Mouse (Mus musculus) kidney, adult 11 months (tissue): ENCODE data around the gene Sdc3.

Source experiments
- DNase-seq: peaks from one replicate; pipeline ENCODE4 v3.0.0; 2022

Sdc3 gene

DNA sequence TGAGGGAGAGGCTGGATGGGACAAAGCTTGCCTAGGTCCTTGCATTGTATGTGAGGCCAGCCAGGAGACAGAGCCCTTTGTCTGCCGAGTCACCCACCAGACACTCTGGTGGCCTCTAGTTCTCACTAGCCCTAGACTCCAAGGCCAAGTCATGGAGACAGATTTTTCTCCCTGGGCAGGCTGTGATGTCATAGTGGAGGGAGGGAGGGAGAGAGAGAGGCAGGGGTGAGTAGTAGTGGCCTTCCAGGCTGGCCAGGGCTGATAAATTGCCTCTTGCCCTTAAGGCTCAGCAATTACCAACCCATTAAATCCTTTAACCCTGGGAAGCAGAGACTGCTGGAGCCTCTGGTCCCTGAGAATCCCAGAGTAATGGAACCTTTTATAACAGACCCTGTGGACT, 41.8 kb downstream of the Sdc3 start:
- no peak for DNase-seq

- DNase-seq: peak; percentile 37
Observed at GRCm38 (mm10) chr4:130835550-130835949, 43.2 kb downstream of the Sdc3 start.

DNA sequence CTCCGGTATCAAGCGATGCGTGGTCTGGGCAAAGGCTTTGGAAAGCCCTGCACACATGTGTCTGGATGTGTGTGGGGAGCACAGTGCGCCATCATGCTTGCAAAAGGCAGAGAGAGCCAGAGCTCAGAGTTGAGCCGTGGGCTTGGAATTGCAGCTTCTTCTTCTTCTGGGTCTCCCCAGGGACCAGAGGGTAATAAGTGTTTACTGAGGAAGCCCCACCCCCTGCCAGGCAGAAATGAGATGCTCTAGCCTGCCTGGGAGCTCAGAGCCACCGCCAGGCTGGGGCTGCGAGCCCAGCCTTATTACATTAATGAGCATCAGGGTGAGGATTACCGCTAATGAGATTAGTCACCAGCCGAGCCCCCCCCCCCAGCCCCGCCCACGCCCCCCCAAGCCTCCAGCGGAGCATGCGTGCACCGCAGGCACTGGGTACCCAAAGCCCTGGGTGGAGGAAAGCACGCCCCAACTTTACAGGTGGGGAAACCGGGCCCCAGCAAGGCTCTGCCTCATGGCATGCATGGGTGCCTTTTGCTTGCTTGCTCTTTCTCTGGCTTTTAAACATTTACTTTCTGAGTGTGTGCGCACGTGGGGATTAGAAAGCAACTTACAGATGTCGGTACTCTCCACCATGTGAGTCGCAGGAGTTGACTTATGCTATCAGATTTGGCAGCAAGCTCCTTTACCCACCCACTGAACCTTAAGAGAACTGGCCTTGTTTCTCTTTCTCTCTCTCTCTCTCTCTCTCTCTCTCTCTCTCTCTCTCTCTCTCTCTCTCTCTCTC, 44.1 kb downstream of the Sdc3 start:
- DNase-seq: peak; percentile 38

DNA sequence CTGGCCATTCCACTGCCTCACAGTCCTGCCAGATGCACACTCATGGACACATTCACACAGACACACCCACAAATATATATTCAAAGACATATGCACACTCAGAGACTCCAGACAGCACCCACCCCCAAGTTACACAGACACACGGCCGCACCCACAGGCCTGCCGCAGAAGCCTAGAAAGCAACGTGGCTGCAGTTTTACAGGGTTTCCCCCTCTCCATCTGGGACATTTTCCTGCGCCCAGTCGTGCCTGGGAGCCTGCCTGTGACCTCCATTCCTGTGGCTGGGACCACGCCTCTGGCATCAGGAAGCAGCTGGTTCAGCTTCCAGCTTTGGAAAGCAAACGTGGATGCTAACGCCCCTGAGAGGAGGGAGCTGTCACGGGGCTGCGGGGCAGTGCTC, 46.2 kb downstream of the Sdc3 start:
- DNase-seq: no peak

DNA sequence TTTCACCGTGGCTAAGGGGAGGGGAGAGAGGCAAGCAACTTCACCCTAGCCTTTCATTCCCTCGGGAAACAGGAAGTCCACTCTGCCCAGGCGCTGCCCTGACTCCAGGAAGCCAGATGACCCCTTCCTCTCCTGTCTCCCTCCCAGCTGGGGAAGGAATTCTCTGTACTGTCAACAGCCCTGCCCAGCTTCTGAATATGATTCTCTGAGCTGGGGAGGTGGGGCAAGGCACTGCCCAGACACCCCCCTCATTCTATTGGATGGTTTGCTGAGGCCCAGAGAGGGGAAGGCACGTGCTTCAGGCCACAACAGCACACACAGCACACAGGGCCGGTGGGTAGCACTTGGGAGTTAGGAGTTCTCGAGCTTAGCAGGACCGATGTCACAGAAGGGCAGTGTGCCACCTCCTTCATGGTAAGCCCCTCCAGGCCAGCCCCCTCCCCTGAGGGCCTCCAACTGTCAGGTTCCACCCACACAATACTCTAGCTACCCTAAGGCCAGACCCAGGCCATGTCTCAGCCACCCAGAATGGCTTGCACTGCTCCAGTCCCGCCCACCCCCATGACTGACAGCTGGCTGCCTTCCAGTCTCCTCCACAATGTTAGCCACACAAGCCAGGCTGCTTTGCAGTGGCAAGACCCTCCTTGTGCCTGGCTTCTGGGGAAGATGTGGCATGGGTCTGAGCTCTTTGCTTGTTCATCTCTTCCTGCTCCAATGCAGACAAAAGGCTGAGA, 48.9 kb downstream of the Sdc3 start:
- peak; percentile 63 for DNase-seq

- DNase-seq: no peak
Observed at GRCm38 (mm10) chr4:130848814-130849213, 56.5 kb downstream of the Sdc3 start.

GRCm38 (mm10) chr4:130857661-130858060, 65.3 kb downstream of the Sdc3 start:
- DNase-seq: no peak

DNA sequence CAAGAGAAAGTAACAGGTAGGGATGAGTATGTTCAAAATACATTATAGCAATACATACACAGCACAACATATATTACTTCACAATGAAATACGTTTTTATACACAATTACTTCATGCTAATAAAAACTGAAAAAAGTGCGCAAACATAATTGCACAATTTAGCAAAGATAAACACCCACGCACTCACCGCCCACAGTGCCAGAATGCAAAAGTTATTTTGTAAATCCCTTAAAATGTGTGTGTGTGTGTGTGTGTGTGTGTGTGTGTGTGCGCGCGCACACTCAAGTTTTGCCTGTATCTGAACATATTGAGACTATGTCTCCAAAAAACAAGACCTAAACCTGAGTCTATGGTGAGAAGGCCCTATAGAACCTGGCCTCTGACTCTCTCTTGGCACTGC, 66.5 kb downstream of the Sdc3 start:
- DNase-seq: no peak

GRCm38 (mm10) chr4:130859467-130859866, 67.1 kb downstream of the Sdc3 start:
- DNase-seq: no peak

- no peak for DNase-seq
Observed at GRCm38 (mm10) chr4:130860902-130861652, 68.7 kb downstream of the Sdc3 start.

GRCm38 (mm10) chr4:130861653-130862208, 69.4 kb downstream of the Sdc3 start:
- peak; percentile 38 for DNase-seq

DNA sequence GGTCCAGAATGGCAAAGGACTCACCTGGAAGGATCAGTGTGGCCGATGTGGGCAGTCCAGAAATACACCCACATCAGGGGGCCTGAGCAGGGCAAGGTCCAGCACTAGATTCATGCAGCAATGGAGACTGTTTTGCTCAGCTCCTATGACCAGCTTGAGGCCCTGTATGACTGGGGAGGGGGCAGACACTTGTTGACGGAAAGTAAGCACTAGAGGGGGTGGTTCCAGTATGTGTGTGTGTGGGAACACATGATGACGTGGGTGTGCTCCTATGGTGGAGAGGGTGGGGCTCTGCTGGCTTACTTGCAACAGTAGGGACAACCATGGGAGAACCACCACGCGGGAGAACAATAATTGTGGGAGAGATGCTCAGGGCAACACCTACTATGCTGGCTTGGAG, 70.2 kb downstream of the Sdc3 start:
- DNase-seq: no peak

- DNase-seq: no peak
Observed at GRCm38 (mm10) chr4:130865460-130865859, 73.1 kb downstream of the Sdc3 start.

- DNase-seq: no peak
Observed at GRCm38 (mm10) chr4:130865901-130866371, 73.6 kb downstream of the Sdc3 start.

GRCm38 (mm10) chr4:130867940-130868339, 75.6 kb downstream of the Sdc3 start:
- no peak for DNase-seq

DNA sequence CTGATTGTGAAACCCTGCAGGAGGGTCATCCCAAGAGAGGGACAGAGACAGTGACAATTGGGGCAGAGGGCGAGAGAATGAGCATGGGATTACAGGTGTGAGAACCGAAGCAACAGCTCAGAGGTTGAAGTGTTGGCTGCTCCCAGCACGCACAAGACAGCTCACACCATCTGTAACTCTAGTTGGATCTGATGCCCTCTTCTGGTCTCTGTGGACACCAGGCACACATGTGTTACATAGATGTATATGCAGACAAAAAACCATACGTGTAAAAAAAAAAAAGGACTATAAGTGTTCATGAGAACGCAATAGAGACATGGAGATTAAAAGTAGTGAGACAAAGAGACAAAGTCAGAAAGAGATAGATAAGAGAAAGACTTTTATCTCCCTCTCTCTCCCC, 76.5 kb downstream of the Sdc3 start:
- no peak for DNase-seq

GRCm38 (mm10) chr4:130872414-130872813, 80.1 kb downstream of the Sdc3 start:
- DNase-seq: no peak

DNA sequence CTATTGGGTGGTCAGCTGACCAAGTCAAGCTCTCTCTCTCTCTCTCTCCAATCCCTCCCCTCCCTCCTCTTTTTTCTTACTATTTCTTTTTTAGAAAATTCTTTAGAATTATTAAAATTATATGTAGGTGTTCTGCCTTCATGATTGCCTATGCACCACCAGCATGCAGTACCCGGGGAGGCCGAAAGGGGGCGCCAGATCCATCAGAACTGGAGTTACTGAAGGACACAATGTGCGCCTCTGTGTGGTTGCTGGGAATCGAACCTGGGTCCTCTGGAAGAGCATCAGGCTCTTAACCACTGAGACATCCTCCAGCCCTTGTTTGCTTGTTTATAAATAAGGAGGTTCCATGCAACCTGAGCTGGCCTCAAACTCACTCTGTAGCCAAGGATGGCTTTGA, 81.1 kb downstream of the Sdc3 start:
- no peak for DNase-seq

DNA sequence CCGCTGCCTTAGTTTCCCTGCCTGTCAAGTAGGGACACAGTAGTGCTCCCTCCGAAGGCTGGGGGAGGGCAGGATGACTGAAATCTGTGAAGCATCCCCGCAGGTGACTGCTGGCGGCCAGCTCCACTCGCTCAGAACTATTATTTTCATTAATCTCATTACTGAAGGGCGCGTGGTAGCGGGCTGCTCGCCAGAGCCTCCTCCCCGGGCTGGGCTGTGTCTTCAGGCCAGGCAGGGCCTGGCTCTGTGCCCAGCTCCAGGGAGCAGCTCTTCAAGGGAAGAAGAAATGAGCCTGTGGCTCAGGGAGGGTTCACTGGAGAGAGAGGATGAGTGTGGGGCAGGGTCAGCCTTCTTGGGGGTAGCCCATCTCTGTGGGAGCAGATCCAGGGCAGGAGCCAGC, 82.3 kb downstream of the Sdc3 start:
- DNase-seq: peak; percentile 36
